Mouse (Mus musculus): ENCODE measurements around the gene Rpa3.

The Rpa3 gene

GRCm38 (mm10) chr6:8283255-8283654 is 24.3 kb upstream of the Rpa3 start:
- H3K4me1 ChIP-seq (replicated peaks; ENCODE audit: low read depth, low read length), result no peaks in the 10 kb centered on the region
- no peaks in the 10 kb centered on the region for H3K36me3 ChIP-seq (ENCODE audit: insufficient read depth, low read length)
- TF ChIP-seq NANOG (IDR thresholded peaks at IDR 0.05; ENCODE audit: borderline replicate concordance, low read length) (no peak), CTCF (conservative IDR thresholded peaks at IDR 0.05; ENCODE audit: low read length) (no peak), POU5F1 (IDR thresholded peaks at IDR 0.05; ENCODE audit: borderline replicate concordance, low read length) (no peak)
- H3K27me3 ChIP-seq (ENCODE audit: insufficient read depth, low read length), result no peaks in the 10 kb centered on the region
- no peak overlapping the region for H3K4me3 ChIP-seq (replicated peaks; ENCODE audit: low read length)
- no peaks in the 10 kb centered on the region for H3K9me3 ChIP-seq (ENCODE audit: low read length)

GRCm38 (mm10) chr6:8278426-8279002 is 19.5 kb upstream of the Rpa3 start:
- Histone ChIP-seq H3K4me1 (replicated peaks; ENCODE audit: low read depth, low read length) (no peaks in the 10 kb centered on the region), H3K27me3 (ENCODE audit: insufficient read depth, low read length) (no peaks in the 10 kb centered on the region), H3K9me3 (ENCODE audit: low read length) (no peaks in the 10 kb centered on the region), H3K36me3 (ENCODE audit: insufficient read depth, low read length) (no peaks in the 10 kb centered on the region), H3K4me3 (replicated peaks; ENCODE audit: low read length) (no peak overlapping the region)
- TF ChIP-seq CTCF (conservative IDR thresholded peaks at IDR 0.05; ENCODE audit: low read length), result no peak
- TF ChIP-seq NANOG (IDR thresholded peaks at IDR 0.05; ENCODE audit: borderline replicate concordance, low read length), result no peak
- no peak for TF ChIP-seq POU5F1 (IDR thresholded peaks at IDR 0.05; ENCODE audit: borderline replicate concordance, low read length)

GRCm38 (mm10) chr6:8276431-8276830 is 17.5 kb upstream of the Rpa3 start:
- no peaks in the 10 kb centered on the region for H3K4me1 ChIP-seq (replicated peaks; ENCODE audit: low read depth, low read length)
- H3K36me3 ChIP-seq (ENCODE audit: insufficient read depth, low read length), result no peaks in the 10 kb centered on the region
- no peaks in the 10 kb centered on the region for H3K9me3 ChIP-seq (ENCODE audit: low read length)
- no peaks in the 10 kb centered on the region for H3K27me3 ChIP-seq (ENCODE audit: insufficient read depth, low read length)
- TF ChIP-seq NANOG (IDR thresholded peaks at IDR 0.05; ENCODE audit: borderline replicate concordance, low read length) (no peak), POU5F1 (IDR thresholded peaks at IDR 0.05; ENCODE audit: borderline replicate concordance, low read length) (no peak), CTCF (conservative IDR thresholded peaks at IDR 0.05; ENCODE audit: low read length) (no peak)
- no peak overlapping the region for H3K4me3 ChIP-seq (replicated peaks; ENCODE audit: low read length)

GRCm38 (mm10) chr6:8275098-8275497 is 16.1 kb upstream of the Rpa3 start:
- no peak overlapping the region for H3K4me3 ChIP-seq (replicated peaks; ENCODE audit: low read length)
- no peaks in the 10 kb centered on the region for H3K27me3 ChIP-seq (ENCODE audit: insufficient read depth, low read length)
- no peaks in the 10 kb centered on the region for H3K9me3 ChIP-seq (ENCODE audit: low read length)
- no peak for TF ChIP-seq POU5F1 (IDR thresholded peaks at IDR 0.05; ENCODE audit: borderline replicate concordance, low read length)
- TF ChIP-seq CTCF (conservative IDR thresholded peaks at IDR 0.05; ENCODE audit: low read length), result peak; percentile 37
- no peak for TF ChIP-seq NANOG (IDR thresholded peaks at IDR 0.05; ENCODE audit: borderline replicate concordance, low read length)
- no peaks in the 10 kb centered on the region for H3K36me3 ChIP-seq (ENCODE audit: insufficient read depth, low read length)
- no peaks in the 10 kb centered on the region for H3K4me1 ChIP-seq (replicated peaks; ENCODE audit: low read depth, low read length)

- Histone ChIP-seq H3K4me1 (replicated peaks; ENCODE audit: low read depth, low read length) (no peaks in the 10 kb centered on the region), H3K4me3 (replicated peaks; ENCODE audit: low read length) (no peak overlapping the region), H3K36me3 (ENCODE audit: insufficient read depth, low read length) (no peaks in the 10 kb centered on the region), H3K9me3 (ENCODE audit: low read length) (no peaks in the 10 kb centered on the region), H3K27me3 (ENCODE audit: insufficient read depth, low read length) (no peaks in the 10 kb centered on the region)
- TF ChIP-seq NANOG (IDR thresholded peaks at IDR 0.05; ENCODE audit: borderline replicate concordance, low read length) (no peak), POU5F1 (IDR thresholded peaks at IDR 0.05; ENCODE audit: borderline replicate concordance, low read length) (no peak), CTCF (conservative IDR thresholded peaks at IDR 0.05; ENCODE audit: low read length) (peak; percentile 49)
Measured at GRCm38 (mm10) chr6:8274387-8275054, 15.5 kb upstream of the Rpa3 start.

GRCm38 (mm10) chr6:8271047-8271446 is 12.1 kb upstream of the Rpa3 start:
- TF ChIP-seq NANOG (IDR thresholded peaks at IDR 0.05; ENCODE audit: borderline replicate concordance, low read length) (no peak), CTCF (conservative IDR thresholded peaks at IDR 0.05; ENCODE audit: low read length) (no peak), POU5F1 (IDR thresholded peaks at IDR 0.05; ENCODE audit: borderline replicate concordance, low read length) (no peak)
- H3K4me1 ChIP-seq (replicated peaks; ENCODE audit: low read depth, low read length), result no peaks in the 10 kb centered on the region
- H3K4me3 ChIP-seq (replicated peaks; ENCODE audit: low read length), result no peak overlapping the region
- no peaks in the 10 kb centered on the region for H3K36me3 ChIP-seq (ENCODE audit: insufficient read depth, low read length)
- H3K27me3 ChIP-seq (ENCODE audit: insufficient read depth, low read length), result no peaks in the 10 kb centered on the region
- H3K9me3 ChIP-seq (ENCODE audit: low read length), result no peaks in the 10 kb centered on the region

GRCm38 (mm10) chr6:8259667-8260044 is 683 bp upstream of the Rpa3 start:
- H3K36me3 ChIP-seq (ENCODE audit: insufficient read depth, low read length), result peaks cover 13% of the 10 kb centered on the region
- peaks cover 8% of the 10 kb centered on the region for H3K4me1 ChIP-seq (replicated peaks; ENCODE audit: low read depth, low read length)
- TF ChIP-seq CTCF (conservative IDR thresholded peaks at IDR 0.05; ENCODE audit: low read length) (no peak), NANOG (IDR thresholded peaks at IDR 0.05; ENCODE audit: borderline replicate concordance, low read length) (no peak), POU5F1 (IDR thresholded peaks at IDR 0.05; ENCODE audit: borderline replicate concordance, low read length) (no peak)
- H3K4me3 ChIP-seq (replicated peaks; ENCODE audit: low read length), result peak overlapping the region; percentile 94
- peaks cover 20% of the 10 kb centered on the region for H3K9me3 ChIP-seq (ENCODE audit: low read length)
- no peaks in the 10 kb centered on the region; the same call in 1 of the 2 replicates for H3K27me3 ChIP-seq (ENCODE audit: insufficient read depth, low read length)

GRCm38 (mm10) chr6:8258316-8258715 is 657 bp downstream of the Rpa3 start:
- H3K9me3 ChIP-seq (ENCODE audit: low read length), result peaks cover 33% of the 10 kb centered on the region
- peaks cover 19% of the 10 kb centered on the region for H3K36me3 ChIP-seq (ENCODE audit: insufficient read depth, low read length)
- no peaks in the 10 kb centered on the region; the same call in 1 of the 2 replicates for H3K27me3 ChIP-seq (ENCODE audit: insufficient read depth, low read length)
- peak overlapping the region; percentile 94 for H3K4me3 ChIP-seq (replicated peaks; ENCODE audit: low read length)
- TF ChIP-seq POU5F1 (IDR thresholded peaks at IDR 0.05; ENCODE audit: borderline replicate concordance, low read length) (no peak), CTCF (conservative IDR thresholded peaks at IDR 0.05; ENCODE audit: low read length) (no peak), NANOG (IDR thresholded peaks at IDR 0.05; ENCODE audit: borderline replicate concordance, low read length) (no peak)
- peaks cover 8% of the 10 kb centered on the region for H3K4me1 ChIP-seq (replicated peaks; ENCODE audit: low read depth, low read length)

Data from E14TG2a.4 (cell line).